Mouse (Mus musculus) granulocyte monocyte progenitor cell, adult 5-6 weeks (primary cell): ENCODE results near the gene Ado. TPM values are rescaled to one million over a fixed set of nuclear protein-coding genes. Genes with fewer than 3 reads are reported as not detected.

Source experiments
- ATAC-seq: replicated peaks from 2 replicates; pipeline ENCODE4 v1.8.0; 2016; ENCODE audit warnings: mild to moderate bottlenecking, moderate TSS enrichment, inconsistent platforms; ENCODE audit not compliant: poor library complexity, severe bottlenecking
- total RNA-seq, 2 experiments: library from RNA; stranded (forward) in 1 of 2; stranded (reverse) in 1 of 2; fragments of 200-712, 200-1000 nt in 1 of 2; fragments of >200 nt in 1 of 2; fragmentation: Nextera tagmentation in 1 of 2; gene quantifications; 2 replicates each; pipeline ENCODE4 v1.2.3; 2014 to 2017

The Ado gene
- total RNA-seq (2014; fragmentation: Nextera tagmentation), result 21.2 and 21.7 TPM in 2 replicates
- total RNA-seq (2017), result 21.9 and 22.8 TPM in 2 replicates

- peak; percentile 82 for ATAC-seq
These were observed at the start of gene Ado for GRCm38 (mm10) chr10:67548877-67549731. Gene Ado (minus strand): TSS chr10:67548955.

GRCm38 (mm10) chr10:67595278-67595677 is 46.5 kb upstream of the Ado start:
- peak; percentile 62 for ATAC-seq

GRCm38 (mm10) chr10:67585873-67586610 is 37.3 kb upstream of the Ado start:
- ATAC-seq, result no peak

- peak; percentile 77 for ATAC-seq
These were observed 33.0 kb upstream of the Ado start for GRCm38 (mm10) chr10:67581698-67582285.

GRCm38 (mm10) chr10:67579830-67580229 is 31.1 kb upstream of the Ado start:
- peak; percentile 49 for ATAC-seq

GRCm38 (mm10) chr10:67573310-67573709 is 24.6 kb upstream of the Ado start:
- no peak for ATAC-seq

GRCm38 (mm10) chr10:67571443-67571842 is 22.7 kb upstream of the Ado start:
- ATAC-seq, result no peak

GRCm38 (mm10) chr10:67569539-67569938 is 20.8 kb upstream of the Ado start:
- ATAC-seq, result no peak

GRCm38 (mm10) chr10:67566104-67566503 is 17.3 kb upstream of the Ado start:
- ATAC-seq, result peak; percentile 90

GRCm38 (mm10) chr10:67564509-67564908 is 15.8 kb upstream of the Ado start:
- ATAC-seq, result no peak

- ATAC-seq, result no peak
These were observed 12.4 kb upstream of the Ado start for GRCm38 (mm10) chr10:67561185-67561584.

- ATAC-seq, result no peak
These were observed 11.1 kb upstream of the Ado start for GRCm38 (mm10) chr10:67559765-67560394.

- no peak for ATAC-seq
These were observed 9.3 kb upstream of the Ado start for GRCm38 (mm10) chr10:67558053-67558452.

- ATAC-seq, result peak; percentile 14; the same call in 1 of the 2 replicates
These were observed 397 bp downstream of the Ado start for GRCm38 (mm10) chr10:67548261-67548854.

- peak; percentile 4; the same call in 1 of the 2 replicates for ATAC-seq
These were observed 900 bp downstream of the Ado start for GRCm38 (mm10) chr10:67547850-67548260.

- no peak for ATAC-seq
These were observed 8.2 kb downstream of the Ado start for GRCm38 (mm10) chr10:67540591-67540990.

GRCm38 (mm10) chr10:67539401-67539730 is 9.4 kb downstream of the Ado start:
- no peak for ATAC-seq

GRCm38 (mm10) chr10:67538585-67539400 is 10.0 kb downstream of the Ado start:
- no peak for ATAC-seq

- no peak for ATAC-seq
These were observed 10.6 kb downstream of the Ado start for GRCm38 (mm10) chr10:67538106-67538505.
